Mouse (Mus musculus): ENCODE results near the gene Adgrb3. TPM values are rescaled to one million over a fixed set of nuclear protein-coding genes. Genes with fewer than 3 reads are reported as not detected.

Adgrb3 gene
- polyA plus RNA-seq, 3 experiments from 2014 or later, result 0.12 to 0.23 (median 0.15) TPM

- ATAC-seq, result no peak
Measured at GRCm38 (mm10) chr1:25229245-25229750, 600.2 kb downstream of the Adgrb3 start.

GRCm38 (mm10) chr1:25228381-25229244 lies 600.9 kb downstream of the Adgrb3 start:
- ATAC-seq, result no peak

DNA sequence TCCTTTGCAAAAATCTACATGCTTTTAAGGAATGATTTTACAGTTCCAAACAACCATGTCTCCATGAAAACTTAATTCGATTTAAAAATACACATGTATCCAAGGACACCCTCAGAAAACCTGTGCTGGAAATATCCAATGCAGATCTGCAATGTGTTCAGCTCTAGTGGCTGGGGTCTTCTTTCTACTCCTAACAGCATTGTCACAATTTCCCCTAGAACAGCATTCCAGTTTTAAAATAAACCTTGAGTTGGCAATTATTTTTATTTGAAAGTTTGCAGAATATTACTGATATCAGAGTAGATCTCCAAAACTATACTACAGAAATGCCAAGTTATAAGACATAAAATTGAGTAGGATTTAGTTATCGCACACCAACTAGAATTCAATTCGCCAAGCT lies 601.6 kb downstream of the Adgrb3 start:
- ATAC-seq, result no peak

DNA sequence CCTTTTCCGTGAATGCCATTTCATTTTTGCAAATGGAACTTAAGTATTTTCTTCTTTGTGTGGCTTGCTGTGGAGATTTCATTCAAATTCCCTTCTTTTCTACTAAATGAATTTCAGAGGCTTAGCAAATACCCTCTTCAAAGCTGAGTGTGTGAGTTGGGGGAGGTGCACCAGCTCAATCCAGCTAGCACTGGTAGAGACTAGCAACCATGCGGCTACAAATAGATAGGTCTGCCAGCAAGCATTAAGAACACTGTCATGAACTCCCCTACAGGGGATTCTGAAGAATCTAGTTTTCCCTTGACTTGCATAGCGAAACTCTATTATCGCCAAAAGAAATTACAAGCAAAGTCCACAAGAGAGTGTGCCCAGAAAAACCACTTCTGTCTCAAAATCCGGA lies 624.9 kb downstream of the Adgrb3 start:
- ATAC-seq, result no peak

- no peak for ATAC-seq
Measured at GRCm38 (mm10) chr1:25199392-25199791, 630.1 kb downstream of the Adgrb3 start.

DNA sequence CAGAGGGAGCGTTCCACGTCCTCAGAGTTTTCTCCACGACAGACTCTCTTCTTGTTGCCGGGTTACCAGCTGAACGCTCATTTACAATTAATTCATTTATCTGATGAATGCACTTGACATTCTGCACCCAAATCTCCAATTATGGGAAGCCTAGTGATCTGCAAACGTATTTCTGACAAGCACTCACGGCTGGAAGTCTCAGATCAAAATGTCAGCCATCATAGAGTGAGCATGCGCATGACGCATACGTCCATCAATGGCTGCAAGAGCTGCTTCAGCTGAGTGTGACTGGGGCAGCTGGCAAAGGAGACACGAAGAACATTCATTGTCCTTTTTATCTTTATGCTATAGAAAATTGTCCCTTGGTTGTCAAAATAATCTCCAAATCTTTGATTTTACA lies 637.5 kb downstream of the Adgrb3 start:
- ATAC-seq, result no peak

GRCm38 (mm10) chr1:25189261-25189660 lies 640.2 kb downstream of the Adgrb3 start:
- ATAC-seq, result no peak

- no peak for ATAC-seq
Measured at GRCm38 (mm10) chr1:25185909-25186308, 643.6 kb downstream of the Adgrb3 start.

DNA sequence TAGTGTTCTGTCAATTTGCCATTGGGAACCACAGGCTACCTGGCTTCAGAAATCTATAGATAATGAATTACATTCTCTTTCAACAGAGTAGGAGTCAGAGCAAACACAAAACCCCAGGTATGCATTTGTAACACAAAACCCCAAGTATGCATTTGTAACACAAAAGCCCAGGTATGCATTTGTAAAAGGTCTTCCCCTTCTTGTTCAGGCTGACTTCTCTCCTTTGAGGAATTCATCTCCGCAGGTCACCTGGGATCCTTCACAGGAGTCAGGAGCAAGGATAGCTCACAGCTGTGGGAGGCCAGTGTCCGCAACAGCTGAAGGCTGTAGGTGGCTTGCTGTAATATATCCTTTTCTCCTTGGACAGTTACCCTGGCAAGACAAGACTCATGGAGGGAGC lies 647.6 kb downstream of the Adgrb3 start:
- ATAC-seq, result no peak

- ATAC-seq, result no peak
Measured at GRCm38 (mm10) chr1:25180615-25181014, 648.9 kb downstream of the Adgrb3 start.

GRCm38 (mm10) chr1:25179860-25180582 lies 649.5 kb downstream of the Adgrb3 start:
- no peak for ATAC-seq

- ATAC-seq, result no peak
Measured at GRCm38 (mm10) chr1:25178347-25179130, 651.0 kb downstream of the Adgrb3 start.

GRCm38 (mm10) chr1:25167120-25167519 lies 662.4 kb downstream of the Adgrb3 start:
- ATAC-seq, result no peak

DNA sequence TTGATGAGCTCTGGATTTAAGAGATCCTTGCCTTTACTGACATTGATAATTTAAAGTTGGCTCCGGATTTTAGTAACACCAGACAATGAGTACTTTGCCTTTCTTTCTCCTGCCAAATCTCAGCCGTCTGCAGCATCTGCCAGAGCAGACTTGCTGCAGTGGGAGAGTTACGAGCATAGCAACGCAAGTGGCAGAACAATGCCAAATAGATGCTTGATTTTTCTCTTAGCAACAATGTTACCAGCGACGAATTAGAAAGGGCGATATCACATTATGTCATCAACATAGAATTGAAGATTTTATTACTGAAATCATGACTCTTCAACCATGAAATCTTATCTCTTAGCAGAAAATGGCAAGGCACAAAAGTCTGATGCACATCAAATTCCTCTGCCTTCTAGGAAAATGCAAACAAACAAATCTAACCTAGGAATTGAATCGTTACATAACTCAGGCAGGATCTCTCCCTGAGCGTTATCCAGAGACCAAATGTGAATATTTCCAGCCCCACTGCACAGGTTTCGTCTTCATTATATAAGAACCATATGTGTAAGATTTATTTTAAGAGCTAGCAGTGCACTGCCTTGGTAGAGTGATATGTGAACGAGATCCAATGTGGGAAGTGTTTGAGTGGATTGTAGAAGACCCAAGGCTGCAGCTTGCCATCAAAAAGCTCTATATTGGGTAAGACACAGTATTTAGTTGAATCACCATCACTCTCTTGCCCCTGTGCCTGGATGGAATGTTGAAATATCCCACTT lies 663.3 kb downstream of the Adgrb3 start:
- no peak for ATAC-seq

- no peak for ATAC-seq
Measured at GRCm38 (mm10) chr1:25163561-25163960, 665.9 kb downstream of the Adgrb3 start.

DNA sequence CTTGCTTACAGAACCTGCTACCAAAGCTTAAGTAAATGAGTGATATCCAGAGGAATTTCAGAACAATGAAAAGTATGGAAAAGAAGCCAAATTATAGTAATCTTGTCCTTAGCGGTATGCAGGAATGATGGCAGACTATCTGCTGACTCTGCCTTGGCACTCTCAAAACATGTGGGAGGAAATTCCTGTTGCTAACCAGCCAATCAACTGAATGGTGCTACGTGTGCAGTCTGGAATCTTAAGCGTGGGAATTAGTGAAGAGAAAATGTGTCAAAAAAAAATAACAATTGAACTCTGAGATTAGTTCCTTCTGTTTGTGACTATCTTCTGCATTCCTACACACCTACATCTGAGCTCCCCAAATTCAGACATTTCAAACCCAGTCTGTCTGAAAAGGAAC lies 683.3 kb downstream of the Adgrb3 start:
- no peak for ATAC-seq

DNA sequence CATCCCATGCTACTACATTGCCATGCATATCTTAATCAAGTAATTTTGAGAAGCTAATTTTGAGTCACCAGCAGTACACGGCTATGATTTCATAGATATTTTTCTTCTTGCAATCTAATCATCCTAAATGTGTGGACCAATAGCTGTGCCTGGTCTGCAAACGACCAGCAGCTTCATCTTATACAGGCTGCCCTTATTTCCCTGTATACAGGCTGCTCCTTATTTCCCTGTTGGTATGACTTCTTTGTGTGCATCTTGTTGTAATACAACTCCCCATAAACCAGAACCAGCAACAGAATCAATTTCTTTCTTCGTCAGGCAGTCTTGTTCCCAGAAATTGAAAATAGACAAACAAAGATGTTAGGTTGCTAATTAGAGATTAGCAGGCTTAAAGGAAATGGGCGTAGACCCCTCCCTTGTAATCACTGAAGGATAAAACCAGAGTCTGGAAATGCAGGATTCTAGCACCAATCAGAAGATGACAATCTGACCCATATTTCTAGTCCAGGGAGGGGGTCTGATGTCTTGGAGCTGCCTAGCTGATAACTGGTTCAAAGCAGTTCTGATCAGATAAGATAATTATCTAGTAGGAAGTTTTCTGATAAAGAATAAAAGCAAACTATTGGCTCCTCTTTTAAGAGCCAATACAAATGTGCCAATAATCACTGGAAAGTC lies 697.2 kb downstream of the Adgrb3 start:
- no peak for ATAC-seq

DNA sequence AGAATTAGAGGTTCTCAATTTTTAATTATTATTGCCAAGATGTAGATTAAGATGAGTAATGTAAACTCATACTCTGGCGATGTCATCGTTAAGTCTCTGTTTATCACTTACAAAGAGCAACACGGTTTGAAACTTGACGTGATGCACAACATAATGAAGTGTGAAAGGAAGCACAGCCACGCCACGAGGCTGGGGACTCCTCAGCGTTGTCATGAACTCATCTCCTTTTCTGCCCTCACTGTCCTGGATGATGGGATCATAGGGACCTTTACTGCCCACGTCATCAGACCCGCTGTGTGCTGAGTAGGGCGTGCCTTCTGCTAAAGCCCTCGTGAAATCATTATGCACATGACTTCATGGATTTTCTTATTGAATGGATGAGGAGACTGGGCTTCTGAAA lies 714.0 kb downstream of the Adgrb3 start:
- no peak for ATAC-seq

DNA sequence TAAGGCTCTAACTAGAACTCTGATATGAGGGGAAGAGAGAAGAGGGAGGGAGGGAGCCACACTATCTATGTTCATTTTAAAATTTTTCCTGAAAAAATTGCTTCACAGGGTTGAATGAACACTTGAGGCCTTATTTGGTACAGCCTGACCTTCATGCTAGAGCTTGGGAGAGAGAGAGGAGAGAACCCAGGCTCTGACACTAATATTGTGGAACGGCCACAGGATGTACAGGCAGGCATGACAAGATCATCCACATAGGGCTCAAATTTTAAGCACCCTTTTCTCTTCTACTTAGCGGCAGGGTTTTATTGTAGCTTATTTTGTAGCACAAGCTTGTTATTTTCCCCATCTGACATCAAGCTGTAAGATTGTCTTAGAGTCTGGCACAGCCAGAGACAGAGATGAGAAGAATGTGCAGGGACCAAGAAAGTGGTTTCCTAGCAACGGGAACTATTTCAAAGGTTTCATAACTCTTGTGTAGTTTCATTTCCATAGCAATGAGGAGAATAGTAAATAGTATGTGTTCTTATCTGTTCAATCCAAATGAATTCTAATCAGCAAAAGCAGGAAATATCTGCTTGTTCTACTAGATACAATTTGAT lies 721.9 kb downstream of the Adgrb3 start:
- ATAC-seq, result no peak

DNA sequence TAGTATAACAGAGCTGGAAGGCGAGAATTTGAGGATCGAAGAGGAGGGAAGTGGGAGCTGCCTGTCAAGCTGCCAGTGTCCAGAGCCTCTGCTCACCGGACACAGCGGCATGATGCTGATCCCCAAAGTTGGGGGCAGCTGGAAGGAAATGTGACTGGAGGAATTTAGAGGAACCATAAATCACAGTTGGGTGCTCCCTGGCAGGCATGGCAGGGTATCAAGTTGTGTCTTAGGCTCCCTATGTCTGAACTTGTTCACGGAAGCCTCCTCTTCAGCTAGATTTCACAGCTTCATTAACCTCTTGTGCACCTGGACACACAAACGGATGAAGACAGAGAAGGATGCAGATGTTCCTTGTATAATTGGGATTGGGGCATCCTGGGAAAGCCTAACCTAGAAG lies 722.8 kb downstream of the Adgrb3 start:
- ATAC-seq, result no peak

GRCm38 (mm10) chr1:25105367-25105766 lies 724.1 kb downstream of the Adgrb3 start:
- no peak for ATAC-seq
